Mouse (Mus musculus): ENCODE results near the gene Gsto2. TPM values are rescaled to one million over a fixed set of nuclear protein-coding genes. Genes with fewer than 3 reads are reported as not detected.
A peak's percentile ranks its signal among the peaks of the same experiment; 100 is the strongest.
"Not testable (repeated sequence)": the region's sequence is repeated elsewhere in the genome, so short reads cannot be mapped to it uniquely, and the experiment has no call there.

Gsto2 gene
- polyA plus RNA-seq, 1 experiment from 2014 or later: 0.76 TPM

DNA sequence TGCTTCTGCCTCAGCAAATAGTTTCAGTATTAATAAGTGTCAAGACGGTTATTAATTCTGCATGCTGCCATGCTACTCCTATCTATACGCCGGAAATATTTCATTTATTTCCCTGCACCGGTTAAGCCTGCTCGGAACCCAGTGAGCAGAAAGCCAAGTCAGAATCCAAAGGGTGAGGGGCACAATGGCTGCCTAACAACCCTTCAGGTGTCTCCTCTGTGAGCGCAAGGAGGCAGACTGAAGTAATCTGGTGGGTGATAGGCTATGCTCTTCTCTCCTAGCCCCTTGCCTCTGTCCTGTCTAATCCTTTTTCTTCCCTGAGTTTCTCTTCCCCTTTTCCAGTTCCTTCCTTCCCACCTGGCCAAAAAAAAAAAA lies 27.8 kb upstream of the Gsto2 start:
- no peak for DNase-seq (ENCODE audit: extremely low spot score, low spot score)
- Histone ChIP-seq H3K27ac (peak overlapping the region; percentile 76; the same call in 1 of the 2 replicates), H3K4me1 (peaks cover 13% of the 10 kb centered on the region), H3K36me3 (replicated peaks) (no peaks in the 10 kb centered on the region), H3K4me3 (peak overlapping the region; percentile 68), H3K9me3 (no peaks in the 10 kb centered on the region), H3K27me3 (ENCODE audit: poor library complexity, severe bottlenecking) (peaks cover 33% of the 10 kb centered on the region)
- under 1% methylated on average over 6 of the region's 6 CpGs for WGBS

DNA sequence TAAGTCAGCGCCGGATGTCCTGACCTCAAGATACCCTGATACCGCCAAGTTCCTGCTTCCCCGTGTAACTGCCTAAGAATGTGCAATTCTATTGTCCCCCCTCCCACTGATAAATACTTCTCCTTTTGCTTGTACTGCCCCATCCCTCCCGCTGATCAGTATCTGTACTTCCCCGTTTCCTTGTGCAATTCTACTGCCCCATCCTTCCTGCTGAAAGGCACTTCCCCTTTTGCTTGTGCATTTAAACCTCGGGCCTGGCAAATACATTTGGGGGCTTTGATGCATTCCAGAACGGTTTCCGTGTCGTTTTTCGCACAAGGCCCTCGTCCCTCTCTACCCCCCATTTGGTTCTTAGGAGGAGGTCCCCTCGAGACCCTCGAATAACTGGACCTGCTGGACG lies 24.1 kb upstream of the Gsto2 start:
- H3K9me3 ChIP-seq; DNase-seq (ENCODE audit: extremely low spot score, low spot score); H3K4me3 ChIP-seq; H3K36me3 ChIP-seq (replicated peaks); H3K27ac ChIP-seq: not testable (repeated sequence)
- Histone ChIP-seq H3K27me3 (ENCODE audit: poor library complexity, severe bottlenecking) (peaks cover 23% of the 10 kb centered on the region), H3K4me1 (peaks cover 13% of the 10 kb centered on the region)
- WGBS: 89% methylated on average over 15 of the region's 15 CpGs

DNA sequence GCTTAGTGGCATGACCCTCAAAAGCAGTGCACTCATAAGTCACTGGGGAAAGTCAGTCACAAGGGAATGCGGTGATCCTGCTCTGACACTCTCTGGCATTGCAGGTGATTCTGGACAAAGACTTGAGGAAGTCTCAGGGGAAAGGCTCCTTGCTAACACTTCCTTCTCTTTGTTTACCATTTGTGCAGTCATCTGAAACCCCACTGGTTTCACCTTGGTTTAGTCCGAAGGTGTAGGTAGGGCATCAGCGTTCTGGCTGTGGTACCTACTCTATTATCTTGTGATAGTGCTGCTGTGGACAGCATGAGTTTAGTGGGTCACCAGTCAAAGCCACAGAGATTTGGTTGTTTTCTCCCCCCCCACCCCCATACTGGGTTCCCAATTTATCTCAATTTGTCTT lies 15.6 kb upstream of the Gsto2 start:
- H3K36me3 ChIP-seq (replicated peaks): no peaks in the 10 kb centered on the region
- H3K9me3 ChIP-seq: no peaks in the 10 kb centered on the region
- no peak overlapping the region for H3K27ac ChIP-seq
- H3K4me1 ChIP-seq: peaks cover 11% of the 10 kb centered on the region
- no peak overlapping the region for H3K4me3 ChIP-seq
- DNase-seq (ENCODE audit: extremely low spot score, low spot score): no peak
- peaks cover 18% of the 10 kb centered on the region for H3K27me3 ChIP-seq (ENCODE audit: poor library complexity, severe bottlenecking)
- 92% methylated on average over 3 of the region's 3 CpGs for WGBS

DNA sequence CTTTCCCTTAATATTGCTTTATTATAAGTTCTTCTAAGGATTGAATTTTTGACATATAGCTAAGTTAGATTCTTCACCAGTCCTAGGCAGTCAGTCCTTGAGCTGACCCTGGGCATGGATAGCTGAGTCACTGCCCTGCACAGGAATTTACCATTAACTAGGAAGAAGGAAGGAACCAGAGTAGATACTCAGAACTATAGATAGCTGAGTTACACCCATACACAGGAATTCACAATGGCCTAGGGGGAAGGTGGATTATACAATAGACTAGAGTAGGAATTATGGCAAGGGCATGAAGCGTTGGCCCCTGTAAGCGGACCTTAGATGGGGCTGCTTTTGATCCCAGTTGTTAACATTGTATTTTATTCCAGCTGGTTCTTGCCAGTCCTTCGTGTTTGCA lies 13.2 kb upstream of the Gsto2 start:
- 92% methylated on average over 3 of the region's 3 CpGs for WGBS
- H3K27ac ChIP-seq; H3K36me3 ChIP-seq (replicated peaks); DNase-seq (ENCODE audit: extremely low spot score, low spot score); H3K4me3 ChIP-seq; H3K9me3 ChIP-seq: not testable (repeated sequence)
- H3K27me3 ChIP-seq (ENCODE audit: poor library complexity, severe bottlenecking): peaks cover 18% of the 10 kb centered on the region
- peaks cover 28% of the 10 kb centered on the region for H3K4me1 ChIP-seq

DNA sequence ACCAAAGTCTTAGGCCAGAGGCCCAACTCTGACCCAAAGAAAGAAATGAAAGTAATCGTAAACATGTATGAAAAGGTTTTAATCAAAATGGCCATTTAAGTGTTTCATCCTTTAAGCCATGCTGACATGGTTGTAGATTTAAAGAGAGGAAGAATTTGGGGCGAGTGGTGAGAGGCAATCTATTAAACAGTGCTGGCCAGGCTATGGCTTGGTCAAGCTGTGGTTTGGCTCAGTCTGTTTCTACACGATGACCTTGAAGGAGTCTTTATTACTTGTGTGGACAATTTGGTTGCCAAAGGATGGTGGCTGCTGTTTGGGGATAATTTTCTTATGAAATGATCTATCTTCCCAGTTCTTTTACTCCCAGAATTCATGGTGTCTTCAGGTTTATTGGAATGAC lies 12.3 kb upstream of the Gsto2 start:
- DNase-seq (ENCODE audit: extremely low spot score, low spot score): no peak
- Histone ChIP-seq H3K27ac (no peak overlapping the region), H3K4me1 (peaks cover 28% of the 10 kb centered on the region), H3K4me3 (no peak overlapping the region), H3K36me3 (replicated peaks) (peaks cover 5% of the 10 kb centered on the region), H3K27me3 (ENCODE audit: poor library complexity, severe bottlenecking) (peaks cover 18% of the 10 kb centered on the region), H3K9me3 (no peaks in the 10 kb centered on the region)
- WGBS: 89% methylated on average over 3 of the region's 3 CpGs

DNA sequence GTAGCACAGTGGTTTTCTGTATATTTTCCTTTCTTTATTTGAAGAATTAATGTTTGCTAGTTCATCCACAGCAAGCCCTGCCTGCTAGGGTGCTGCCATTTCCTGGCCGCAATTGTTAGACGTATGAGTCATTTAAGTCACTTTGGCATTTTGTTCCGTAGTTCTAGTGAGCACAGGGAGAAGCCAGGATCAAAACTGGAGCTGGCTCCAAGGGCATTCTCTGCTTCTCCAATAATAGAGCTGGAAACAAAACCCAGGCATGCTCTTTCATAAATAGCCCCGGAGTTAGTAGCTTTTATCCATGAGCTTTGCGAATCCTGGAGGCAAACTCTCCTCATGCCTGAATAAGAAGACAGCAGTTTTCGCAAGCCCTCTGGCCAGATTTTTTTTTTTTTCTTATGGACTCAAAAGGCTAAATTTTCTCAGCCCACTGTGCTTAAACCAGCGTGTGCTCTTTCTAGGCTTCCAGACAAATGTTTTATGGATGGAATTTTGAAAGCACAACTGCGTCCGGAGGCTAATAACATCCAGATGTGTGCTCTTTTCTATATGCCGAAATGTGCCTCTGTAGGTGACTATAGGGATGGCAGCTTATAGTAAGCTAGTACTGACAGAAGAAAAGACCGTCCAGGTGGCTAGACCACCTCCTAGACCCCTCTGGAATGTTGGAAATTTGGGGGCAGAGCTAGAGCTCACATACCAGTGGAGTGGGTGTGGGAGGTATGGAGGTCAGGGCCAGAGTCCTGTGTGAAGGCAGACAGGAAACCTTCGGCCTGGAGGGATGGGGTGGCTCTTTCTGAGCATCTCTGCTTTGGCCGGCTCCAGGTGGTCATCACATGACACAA lies 11.2 kb upstream of the Gsto2 start:
- H3K4me3 ChIP-seq: peak overlapping the region; percentile 80
- no peaks in the 10 kb centered on the region for H3K9me3 ChIP-seq
- DNase-seq (ENCODE audit: extremely low spot score, low spot score): no peak
- peaks cover 18% of the 10 kb centered on the region for H3K27me3 ChIP-seq (ENCODE audit: poor library complexity, severe bottlenecking)
- WGBS: 26% methylated on average over 13 of the region's 13 CpGs
- H3K4me1 ChIP-seq: peaks cover 28% of the 10 kb centered on the region
- H3K27ac ChIP-seq: peak overlapping the region; percentile 87
- H3K36me3 ChIP-seq (replicated peaks): peaks cover 15% of the 10 kb centered on the region

DNA sequence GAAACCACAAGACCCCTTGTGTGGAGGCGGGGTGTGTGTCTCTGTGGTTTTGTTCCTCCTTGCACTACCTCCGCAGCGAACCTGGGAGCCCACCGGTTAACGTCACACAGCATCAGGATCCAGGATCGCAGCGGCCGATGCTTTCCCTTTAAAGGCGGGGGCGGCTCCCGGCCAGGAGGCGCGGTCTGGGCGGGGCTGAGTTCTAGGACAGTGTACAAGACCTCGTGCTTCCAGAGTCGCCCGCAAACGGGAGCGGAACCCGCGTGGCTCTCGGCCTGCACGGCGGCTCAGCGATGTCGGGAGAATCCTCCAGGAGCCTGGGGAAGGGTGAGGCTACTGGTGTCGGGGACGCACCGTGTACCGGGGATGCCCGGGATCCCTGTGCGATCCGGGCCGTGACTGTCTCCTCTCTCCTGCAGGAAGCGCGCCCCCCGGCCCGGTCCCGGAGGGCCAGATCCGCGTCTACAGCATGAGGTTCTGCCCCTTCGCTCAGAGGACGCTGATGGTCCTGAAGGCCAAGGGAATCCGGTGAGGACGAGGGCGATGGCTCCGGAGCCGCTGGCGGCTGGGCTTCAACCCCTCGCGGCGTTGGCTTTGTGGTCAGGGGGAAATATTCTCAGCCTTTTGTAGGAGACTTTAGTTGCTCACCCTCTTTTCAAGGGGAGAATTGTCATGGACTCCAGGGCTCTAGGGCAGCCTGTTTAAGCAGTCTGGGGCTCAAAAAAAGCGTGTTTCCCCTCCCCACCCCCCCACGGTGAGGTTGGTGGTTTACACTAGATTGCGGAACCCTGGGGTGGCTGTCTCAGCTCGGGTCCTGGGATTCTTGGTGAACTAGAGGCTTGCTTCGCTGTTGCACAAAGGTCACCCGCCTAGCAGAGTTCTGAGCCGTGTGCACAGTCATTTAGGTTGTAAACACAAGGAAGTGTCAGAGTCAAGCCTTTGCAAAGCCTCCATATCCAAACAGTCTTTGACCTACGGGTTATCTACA lies 10.2 kb upstream of the Gsto2 start, which contains the start of gene Gsto1:
Gsto1 (plus strand) TSS at position 175 of the 988 bp plus-strand sequence.
- DNase-seq (ENCODE audit: extremely low spot score, low spot score): peak; percentile 86
- Histone ChIP-seq H3K9me3 (no peaks in the 10 kb centered on the region), H3K4me1 (peaks cover 28% of the 10 kb centered on the region), H3K27ac (peak within 1 kb of the TSS; percentile 87), H3K4me3 (peak within 1 kb of the TSS; percentile 80), H3K27me3 (ENCODE audit: poor library complexity, severe bottlenecking) (peaks cover 18% of the 10 kb centered on the region), H3K36me3 (replicated peaks) (peaks cover 24% of the 10 kb centered on the region)
- WGBS: under 1% methylated on average over 60 of the region's 60 CpGs

DNA sequence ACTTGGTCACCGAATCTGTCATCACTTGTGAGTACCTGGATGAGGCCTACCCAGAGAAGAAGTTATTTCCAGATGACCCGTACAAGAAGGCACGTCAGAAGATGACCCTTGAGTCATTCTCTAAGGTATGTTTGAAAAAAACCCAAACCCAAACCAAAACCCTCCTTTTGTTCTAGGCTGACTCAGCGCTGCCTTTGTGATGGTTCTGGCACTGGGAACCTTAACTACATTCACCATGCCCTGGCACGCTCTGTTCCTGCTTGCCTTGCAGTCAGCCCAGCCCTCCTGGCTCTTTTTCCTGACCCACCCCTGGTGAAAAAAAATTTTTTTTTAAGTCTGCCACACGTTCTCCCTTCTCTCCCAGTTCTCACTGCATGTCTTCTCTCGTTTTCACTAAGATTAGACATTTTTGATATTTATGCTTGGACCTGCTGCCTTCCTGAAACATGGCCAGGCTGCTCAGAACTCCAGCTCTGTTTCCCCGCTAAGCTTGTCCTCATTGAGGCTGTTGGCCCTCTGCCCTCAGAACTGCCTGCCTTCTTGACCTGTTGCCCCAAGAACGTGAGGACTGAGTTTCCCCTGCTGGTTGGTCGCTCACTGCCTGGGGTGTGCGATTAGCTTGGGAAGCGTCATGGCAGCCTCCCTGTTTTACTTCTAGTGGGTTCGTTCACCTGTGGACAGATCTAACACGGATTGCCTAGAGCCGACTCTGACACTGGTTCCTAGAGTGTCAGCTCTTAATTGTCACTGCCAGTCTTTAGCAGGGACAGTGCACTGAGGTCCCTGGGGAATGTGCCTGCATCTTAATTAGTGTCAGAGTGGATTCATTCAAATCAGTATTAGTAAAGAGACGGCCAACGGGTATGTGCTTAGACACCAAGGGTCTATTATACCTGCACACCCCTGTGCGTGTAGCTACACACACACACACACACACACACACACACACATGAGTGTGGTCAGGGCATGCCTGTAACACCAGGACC lies 7.1 kb upstream of the Gsto2 start:
- WGBS: 84% methylated on average over 18 of the region's 18 CpGs
- peaks cover 38% of the 10 kb centered on the region for H3K36me3 ChIP-seq (replicated peaks)

DNA sequence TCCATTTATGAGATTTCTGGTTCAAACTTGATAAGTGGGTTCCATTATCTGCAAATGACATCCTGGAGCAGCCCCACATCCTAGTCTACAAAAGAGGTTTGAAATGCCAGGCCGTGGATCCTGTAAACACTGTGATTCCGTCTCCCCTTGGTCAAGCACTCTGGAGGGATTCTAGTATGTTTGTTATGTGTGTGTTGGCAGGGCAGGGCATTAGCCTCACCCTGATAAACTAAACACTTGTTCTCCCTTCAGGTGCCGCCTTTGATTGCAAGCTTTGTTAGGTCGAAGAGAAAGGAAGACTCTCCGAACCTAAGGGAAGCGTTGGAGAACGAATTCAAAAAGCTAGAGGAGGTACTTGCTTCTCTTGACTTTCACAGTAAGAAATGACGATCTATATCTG lies 6.2 kb upstream of the Gsto2 start:
- WGBS: 93% methylated on average over 8 of the region's 8 CpGs

More for the DNA sequence above, 7.1 kb upstream of the Gsto2 start:
- Histone ChIP-seq H3K9me3 (no peaks in the 10 kb centered on the region), H3K4me3 (no peak overlapping the region), H3K27me3 (ENCODE audit: poor library complexity, severe bottlenecking) (peaks cover 13% of the 10 kb centered on the region), H3K4me1 (peaks cover 28% of the 10 kb centered on the region), H3K27ac (no peak overlapping the region)
- no peak for DNase-seq (ENCODE audit: extremely low spot score, low spot score)

DNA sequence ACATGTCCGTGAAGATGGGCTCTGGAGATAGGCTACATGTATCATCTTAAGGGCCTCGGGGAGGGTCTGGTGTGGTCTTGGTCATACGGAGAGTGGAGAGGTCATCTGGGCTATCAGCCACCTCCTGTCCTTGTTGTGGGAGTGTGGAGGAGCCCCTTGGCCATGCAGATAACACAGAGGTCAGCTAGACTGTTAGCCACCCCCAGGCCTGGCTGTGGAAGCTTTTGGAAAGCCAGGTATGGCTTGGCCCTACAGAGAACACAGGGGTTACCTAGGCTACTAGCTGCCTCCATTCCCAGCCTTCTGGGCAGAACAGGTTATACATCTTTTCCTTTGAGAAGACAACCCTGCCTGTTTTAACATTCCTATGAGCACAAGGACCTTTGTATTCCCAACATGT lies 2.8 kb upstream of the Gsto2 start:
- H3K27me3 ChIP-seq (ENCODE audit: poor library complexity, severe bottlenecking): no peaks in the 10 kb centered on the region
- H3K4me3 ChIP-seq: no peak overlapping the region
- peaks cover 50% of the 10 kb centered on the region for H3K36me3 ChIP-seq (replicated peaks)
- H3K27ac ChIP-seq: no peak overlapping the region
- no peak for DNase-seq (ENCODE audit: extremely low spot score, low spot score)
- peaks cover 14% of the 10 kb centered on the region for H3K4me1 ChIP-seq
- no peaks in the 10 kb centered on the region for H3K9me3 ChIP-seq
- WGBS: 96% methylated on average over 3 of the region's 3 CpGs

More for the DNA sequence above, 6.2 kb upstream of the Gsto2 start:
- Histone ChIP-seq H3K4me1 (peaks cover 22% of the 10 kb centered on the region), H3K36me3 (replicated peaks) (peaks cover 46% of the 10 kb centered on the region), H3K4me3 (no peak overlapping the region), H3K27me3 (ENCODE audit: poor library complexity, severe bottlenecking) (peaks cover 4% of the 10 kb centered on the region; the same call in 1 of the 2 replicates), H3K9me3 (no peaks in the 10 kb centered on the region), H3K27ac (no peak overlapping the region)
- DNase-seq (ENCODE audit: extremely low spot score, low spot score): no peak

DNA sequence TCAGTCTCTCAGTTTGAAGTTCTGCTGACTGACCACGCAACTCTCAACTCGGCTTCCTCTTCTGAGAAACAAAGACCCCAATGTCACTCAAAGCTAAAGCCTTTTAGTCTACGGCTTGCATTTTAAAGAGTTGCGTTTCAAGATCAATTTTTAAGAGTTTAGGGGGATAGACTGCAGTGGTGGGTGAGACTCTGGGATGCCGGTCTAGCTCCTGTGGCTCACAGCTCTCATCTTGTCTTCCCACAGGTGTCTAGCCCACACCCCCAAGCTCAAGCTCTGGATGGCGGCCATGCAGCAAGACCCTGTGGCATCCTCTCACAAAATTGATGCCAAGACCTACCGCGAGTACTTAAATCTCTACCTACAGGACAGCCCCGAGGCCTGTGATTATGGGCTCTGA lies 1.3 kb upstream of the Gsto2 start:
- Histone ChIP-seq H3K36me3 (replicated peaks) (peaks cover 37% of the 10 kb centered on the region), H3K4me3 (no peak overlapping the region), H3K27me3 (ENCODE audit: poor library complexity, severe bottlenecking) (no peaks in the 10 kb centered on the region), H3K9me3 (no peaks in the 10 kb centered on the region), H3K27ac (no peak overlapping the region), H3K4me1 (peaks cover 14% of the 10 kb centered on the region)
- 96% methylated on average over 9 of the region's 9 CpGs for WGBS
- no peak for DNase-seq (ENCODE audit: extremely low spot score, low spot score)

DNA sequence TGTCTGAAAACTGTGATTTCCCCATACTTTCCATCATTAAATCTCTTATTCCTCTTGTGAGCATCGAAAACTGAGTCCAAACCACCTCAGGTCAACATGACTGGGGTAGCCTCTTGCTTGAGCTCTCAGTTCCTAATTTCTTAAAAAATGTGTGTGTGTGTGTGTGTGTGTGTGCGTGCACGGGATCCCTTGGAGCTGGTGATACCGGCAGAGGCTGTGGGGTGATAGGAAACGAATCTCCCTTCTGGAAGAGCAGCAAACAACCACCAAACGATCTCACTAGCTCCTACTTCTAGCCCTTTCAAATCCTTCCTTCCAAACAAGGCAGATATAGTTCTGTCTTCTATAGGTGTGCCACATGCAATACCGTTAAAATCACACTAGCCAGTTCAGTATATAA lies 613 bp upstream of the Gsto2 start:
- no peak for DNase-seq (ENCODE audit: extremely low spot score, low spot score)
- Histone ChIP-seq H3K4me3 (peak overlapping the region; percentile 74), H3K27ac (peak overlapping the region; percentile 97), H3K36me3 (replicated peaks) (peaks cover 30% of the 10 kb centered on the region), H3K9me3 (no peaks in the 10 kb centered on the region), H3K4me1 (peaks cover 14% of the 10 kb centered on the region), H3K27me3 (ENCODE audit: poor library complexity, severe bottlenecking) (no peaks in the 10 kb centered on the region)
- WGBS: 85% methylated on average over 7 of the region's 7 CpGs

Data from forebrain, embryonic 10.5 days (tissue).